Mouse (Mus musculus): Measurements from ENCODE around the gene Cdkl2.

The Cdkl2 gene

GRCm38 (mm10) chr5:91956991-91957760 is 86.5 kb downstream of the Cdkl2 start:
- no peak for DNase-seq (ENCODE audit: extremely low read depth, low read depth)
